Mouse (Mus musculus) myocyte (in vitro differentiated cells): ENCODE data around the gene Nckap5l. TPM values are rescaled to one million over a fixed set of nuclear protein-coding genes. Genes with fewer than 3 reads are reported as not detected.
"Not testable (repeated sequence)": the region's sequence is repeated elsewhere in the genome, so short reads cannot be mapped to it uniquely, and the experiment has no call there.

Experiments
- H3K27me3 ChIP-seq: one replicate; pipeline ENCODE4 v1.6.1; 2011; ENCODE audit not compliant: control insufficient read depth, insufficient read depth, insufficient read length
- H3K36me3 ChIP-seq: one replicate; pipeline ENCODE4 v1.6.1; 2011; ENCODE audit not compliant: control insufficient read depth, insufficient read depth
- H3K4me2 ChIP-seq: one replicate; pipeline ENCODE4 v1.6.1; 2011; ENCODE audit warnings: low read depth, control low read depth
- H3K4me3 ChIP-seq: one replicate; pipeline ENCODE4 v1.5.1; 2011; ENCODE audit warnings: mild to moderate bottlenecking, control low read depth, moderate library complexity
- H3K79me2 ChIP-seq: one replicate; pipeline ENCODE4 v1.6.1; 2011; ENCODE audit not compliant: control insufficient read depth, insufficient read depth
- H3ac ChIP-seq: one replicate; pipeline ENCODE4 v1.6.1; 2011; ENCODE audit not compliant: control insufficient read depth, insufficient read length
- CEBPB ChIP-seq: IDR thresholded peaks from 2 replicates; pipeline ENCODE4 v1.6.1; 2011; ENCODE audit warnings: mild to moderate bottlenecking, moderate library complexity; ENCODE audit not compliant: poor library complexity, insufficient read depth, severe bottlenecking
- E2F4 ChIP-seq: IDR thresholded peaks from one replicate; pipeline ENCODE4 v1.6.1; 2011; ENCODE audit warnings: mild to moderate bottlenecking, control low read depth, moderate library complexity; ENCODE audit not compliant: insufficient read depth
- MAX ChIP-seq: IDR thresholded peaks from one replicate; pipeline ENCODE4 v1.6.1; 2011; ENCODE audit warnings: low read depth, mild to moderate bottlenecking, control low read depth
- MYOD1 ChIP-seq, 3 experiments: IDR thresholded peaks; one replicate each; pipeline ENCODE4 v1.6.1; 2011; ENCODE audit warnings: control low read depth in 2 of 3, low read depth in 2 of 3, mild to moderate bottlenecking in 2 of 3, moderate library complexity in 1 of 3; ENCODE audit not compliant: insufficient read length in 2 of 3, control insufficient read depth in 1 of 3
- MYOG ChIP-seq, 3 experiments: IDR thresholded peaks; one replicate each; pipeline ENCODE4 v1.6.1; 2011; ENCODE audit warnings: control low read depth in 2 of 3, low read depth in 2 of 3, mild to moderate bottlenecking in 2 of 3; ENCODE audit not compliant: insufficient read length in 2 of 3, control insufficient read depth in 1 of 3, insufficient read depth in 1 of 3
- POLR2A ChIP-seq: IDR thresholded peaks from one replicate; pipeline ENCODE4 v1.6.1; 2011; ENCODE audit warnings: low read depth, mild to moderate bottlenecking, control low read depth, moderate library complexity; ENCODE audit not compliant: insufficient read length
- POLR2AphosphoS2 ChIP-seq: IDR thresholded peaks from one replicate; pipeline ENCODE4 v1.6.1; 2011; ENCODE audit warnings: low read depth, control low read depth; ENCODE audit not compliant: insufficient read length
- REST ChIP-seq: IDR thresholded peaks from one replicate; pipeline ENCODE4 v1.6.1; 2011; ENCODE audit warnings: mild to moderate bottlenecking, control low read depth, moderate library complexity; ENCODE audit not compliant: insufficient read depth, insufficient read length
- SRF ChIP-seq: IDR thresholded peaks from one replicate; pipeline ENCODE4 v1.6.1; 2011; ENCODE audit warnings: low read depth; ENCODE audit not compliant: control insufficient read depth, insufficient read length
- TCF12 ChIP-seq: IDR thresholded peaks from one replicate; pipeline ENCODE4 v1.6.1; 2011; ENCODE audit warnings: mild to moderate bottlenecking, control low read depth; ENCODE audit not compliant: poor library complexity, insufficient read depth, severe bottlenecking
- TCF3 ChIP-seq: IDR thresholded peaks from one replicate; pipeline ENCODE4 v1.6.1; 2011; ENCODE audit warnings: low read depth, control low read depth; ENCODE audit not compliant: insufficient read length
- USF1 ChIP-seq: IDR thresholded peaks from one replicate; pipeline ENCODE4 v1.6.1; 2011; ENCODE audit warnings: low read depth, mild to moderate bottlenecking, control low read depth, moderate library complexity
- polyA plus RNA-seq: library from polyadenylated mRNA; unstranded; fragments of >200 nt; fragmentation: generic; extraction: Trizol; gene quantifications from one replicate; pipeline ENCODE4 v1.2.1, GENCODE M21; 2012; ENCODE audit warnings: missing spikeins

The Nckap5l gene
- polyA plus RNA-seq, 1 experiment, result 40.9 TPM

- H3K79me2 ChIP-seq, result peaks cover 76% of the 10 kb centered on the region
- TF ChIP-seq POLR2AphosphoS2 (no peak), CEBPB (no peak), TCF3 (no peak), E2F4 (no peak), MAX (no peak)
- no peaks in the 10 kb centered on the region for H3K27me3 ChIP-seq
- H3ac ChIP-seq, result no peak overlapping the region
- no peak overlapping the region for H3K4me2 ChIP-seq
- no peak overlapping the region for H3K4me3 ChIP-seq
- no peaks in the 10 kb centered on the region for H3K36me3 ChIP-seq
These were observed 4.2 kb downstream of the Nckap5l start for GRCm38 (mm10) chr15:99453153-99453900.

- TF ChIP-seq MYOG (IDR thresholded peaks at IDR 0.05; ENCODE audit: control insufficient read depth in 1 of 3, insufficient read depth in 1 of 3, insufficient read length in 2 of 3, low read depth in 2 of 3) (peak in 2 of 3 experiments; percentile 71 to 90), E2F4 (no peak), CEBPB (no peak), USF1 (no peak), TCF12 (peak; percentile 71), MAX (no peak), POLR2A (no peak), SRF (no peak), TCF3 (no peak), MYOD1 (IDR thresholded peaks at IDR 0.05; ENCODE audit: control insufficient read depth in 1 of 3, insufficient read length in 2 of 3, low read depth in 2 of 3) (peak in 2 of 3 experiments; percentile 42 to 53), POLR2AphosphoS2 (no peak), REST (no peak)
- Histone ChIP-seq H3K36me3 (no peaks in the 10 kb centered on the region), H3ac (no peak overlapping the region), H3K79me2 (peaks cover 84% of the 10 kb centered on the region), H3K27me3 (no peaks in the 10 kb centered on the region), H3K4me3 (no peak overlapping the region), H3K4me2 (peak overlapping the region; percentile 43)
These were observed 7.7 kb downstream of the Nckap5l start for GRCm38 (mm10) chr15:99449751-99450280.

- no peak overlapping the region for H3K4me3 ChIP-seq
- no peak overlapping the region for H3ac ChIP-seq
- H3K79me2 ChIP-seq, result peaks cover 84% of the 10 kb centered on the region
- H3K36me3 ChIP-seq, result no peaks in the 10 kb centered on the region
- TF ChIP-seq REST, result no peak
- TF ChIP-seq POLR2A, result peak; percentile 41
- peak; percentile 25 for TF ChIP-seq USF1
- TF ChIP-seq MYOG (IDR thresholded peaks at IDR 0.05; ENCODE audit: control insufficient read depth in 1 of 3, insufficient read depth in 1 of 3, insufficient read length in 2 of 3, low read depth in 2 of 3), result peak in 1 of 3 experiments; percentile 24
- TF ChIP-seq POLR2AphosphoS2, result peak; percentile 63
- no peaks in the 10 kb centered on the region for H3K27me3 ChIP-seq
- peak overlapping the region; percentile 43 for H3K4me2 ChIP-seq
These were observed 8.3 kb downstream of the Nckap5l start for GRCm38 (mm10) chr15:99449131-99449750.

- peaks cover 82% of the 10 kb centered on the region for H3K79me2 ChIP-seq
- H3K27me3 ChIP-seq, H3K4me3 ChIP-seq, H3K4me2 ChIP-seq, H3ac ChIP-seq, H3K36me3 ChIP-seq: not testable (repeated sequence)
These were observed 11.4 kb downstream of the Nckap5l start for GRCm38 (mm10) chr15:99446136-99446535.

- H3K79me2 ChIP-seq, result peaks cover 80% of the 10 kb centered on the region
These were observed 12.0 kb downstream of the Nckap5l start for GRCm38 (mm10) chr15:99445567-99445966.

More at GRCm38 (mm10) chr15:99445567-99445966, 12.0 kb downstream of the Nckap5l start:
- Histone ChIP-seq H3K4me2 (no peak overlapping the region), H3K36me3 (no peaks in the 10 kb centered on the region), H3K4me3 (no peak overlapping the region), H3K27me3 (no peaks in the 10 kb centered on the region), H3ac (no peak overlapping the region)
- no peak for TF ChIP-seq SRF
- TF ChIP-seq CEBPB, result no peak
- TF ChIP-seq USF1, result peak; percentile 48
